Mouse (Mus musculus) cortical plate, adult 2 months (tissue): ENCODE data around the gene Fbxw11. TPM values are rescaled to one million over a fixed set of nuclear protein-coding genes. Genes with fewer than 3 reads are reported as not detected.

Source experiments
- H3K27ac ChIP-seq: fragments of 200-500 bp; 2 replicates; pipeline ENCODE4 v1.5.1; 2012; ENCODE audit warnings: low read length, control low read depth, inconsistent platforms; ENCODE audit not compliant: insufficient read depth
- H3K4me1 ChIP-seq: fragments of 200-500 bp; 2 replicates; pipeline ENCODE4 v1.6.1; 2011; ENCODE audit warnings: low read length; ENCODE audit not compliant: control insufficient read depth, insufficient read depth
- H3K4me3 ChIP-seq: fragments of 200-500 bp; 2 replicates; pipeline ENCODE4 v1.5.1; 2011; ENCODE audit warnings: mild to moderate bottlenecking, low read length, control low read depth; ENCODE audit not compliant: insufficient read depth
- CTCF ChIP-seq: fragments of 200-500 bp; IDR thresholded peaks from 2 replicates; pipeline ENCODE4 v1.5.1; 2011; ENCODE audit warnings: mild to moderate bottlenecking, control low read depth, low read length; ENCODE audit not compliant: insufficient read depth; ENCODE audit errors: extremely low read depth
- POLR2A ChIP-seq: fragments of 200-500 bp; IDR thresholded peaks from 2 replicates; pipeline ENCODE4 v1.6.1; 2011; ENCODE audit warnings: mild to moderate bottlenecking, low read length, control low read depth; ENCODE audit not compliant: insufficient read depth; ENCODE audit errors: extremely low read depth
- polyA plus RNA-seq: library from polyadenylated mRNA; depleted of rRNA; stranded (reverse); fragments of >200 nt; gene quantifications from 2 replicates; pipeline ENCODE4 v1.2.3, GENCODE M21; 2012

The Fbxw11 gene
- polyA plus RNA-seq, 1 experiment, result 78.4 TPM

DNA sequence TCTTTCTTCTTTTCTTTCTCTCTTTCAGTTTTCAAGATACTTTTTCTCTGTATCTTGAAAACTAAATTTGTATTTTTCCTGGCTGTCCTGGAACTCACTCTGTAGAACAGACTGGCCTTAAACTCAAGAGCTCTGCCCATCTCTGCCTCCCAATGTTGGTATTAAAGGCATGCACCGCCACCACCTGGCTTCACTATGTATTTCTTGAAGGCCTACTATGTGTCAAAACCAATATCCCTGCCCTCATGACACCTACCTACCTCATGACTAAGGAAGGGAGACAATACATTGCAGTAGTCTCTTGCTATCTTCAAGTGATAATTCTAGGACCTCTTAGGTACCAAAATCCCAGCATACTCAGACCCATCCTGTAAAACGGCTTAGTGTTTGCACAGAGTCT is 110.8 kb downstream of the Fbxw11 start:
- no peak overlapping the region for H3K27ac ChIP-seq
- no peak for TF ChIP-seq POLR2A
- no peak for TF ChIP-seq CTCF
- H3K4me3 ChIP-seq, result no peak overlapping the region
- peaks cover 1% of the 10 kb centered on the region; the same call in 1 of the 2 replicates for H3K4me1 ChIP-seq

DNA sequence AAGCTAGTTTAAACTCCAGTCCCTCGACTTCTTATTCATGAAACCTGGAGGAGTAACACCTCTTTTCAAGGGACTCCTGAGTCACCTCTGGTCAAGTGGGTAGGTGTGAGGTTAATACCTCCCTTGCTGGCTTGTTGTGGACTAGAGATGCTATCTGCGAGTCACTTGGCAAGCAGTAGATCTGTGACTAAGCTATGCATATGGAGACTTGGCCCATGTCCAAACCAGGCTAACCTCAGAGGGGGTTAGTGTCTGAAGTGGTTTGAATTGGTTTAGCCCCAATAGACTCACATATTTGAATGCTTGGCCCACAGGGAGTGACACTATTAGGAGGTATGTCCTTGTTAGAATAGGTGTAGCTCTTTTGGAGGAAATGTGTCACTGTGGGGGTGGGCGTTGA is 120.2 kb downstream of the Fbxw11 start:
- Histone ChIP-seq H3K27ac (no peak overlapping the region), H3K4me1 (no peaks in the 10 kb centered on the region), H3K4me3 (no peak overlapping the region)
- TF ChIP-seq POLR2A (no peak), CTCF (no peak)

DNA sequence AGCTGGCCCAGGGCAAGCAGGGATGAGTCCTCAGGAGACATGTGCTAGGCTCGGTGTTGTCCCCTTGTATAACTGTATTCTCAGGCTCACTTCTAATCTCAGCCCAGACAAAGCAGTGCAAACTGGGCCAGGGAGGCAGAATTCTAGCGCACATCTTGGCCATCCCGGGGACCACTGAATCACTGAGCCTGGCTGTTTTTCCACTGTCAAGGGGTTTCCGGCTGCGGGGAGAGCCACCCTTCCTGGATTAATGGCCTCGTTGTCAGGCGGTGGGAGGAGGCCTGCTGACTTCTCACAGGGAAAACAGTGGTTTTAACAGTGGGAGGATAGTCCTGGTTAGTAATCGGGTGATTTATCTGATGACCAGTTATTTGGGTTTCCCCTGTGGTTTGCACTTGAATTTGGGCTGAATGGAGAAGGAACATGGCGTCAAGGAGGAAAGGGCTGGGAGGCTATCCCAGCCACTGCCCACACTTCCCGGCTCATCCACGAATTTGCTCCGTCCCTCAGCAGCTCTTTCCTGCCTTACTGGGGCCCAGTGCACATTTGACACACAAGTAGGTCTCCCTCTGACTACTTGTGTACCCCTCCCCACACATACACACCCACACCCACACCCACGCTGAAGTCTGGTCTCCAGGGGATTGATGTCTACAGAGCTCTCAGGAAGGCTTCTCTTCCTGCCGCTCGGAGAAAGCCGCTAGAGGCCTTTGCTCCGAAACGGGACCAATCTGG is 125.1 kb downstream of the Fbxw11 start:
- no peak overlapping the region for H3K27ac ChIP-seq
- TF ChIP-seq POLR2A (no peak), CTCF (no peak)

DNA sequence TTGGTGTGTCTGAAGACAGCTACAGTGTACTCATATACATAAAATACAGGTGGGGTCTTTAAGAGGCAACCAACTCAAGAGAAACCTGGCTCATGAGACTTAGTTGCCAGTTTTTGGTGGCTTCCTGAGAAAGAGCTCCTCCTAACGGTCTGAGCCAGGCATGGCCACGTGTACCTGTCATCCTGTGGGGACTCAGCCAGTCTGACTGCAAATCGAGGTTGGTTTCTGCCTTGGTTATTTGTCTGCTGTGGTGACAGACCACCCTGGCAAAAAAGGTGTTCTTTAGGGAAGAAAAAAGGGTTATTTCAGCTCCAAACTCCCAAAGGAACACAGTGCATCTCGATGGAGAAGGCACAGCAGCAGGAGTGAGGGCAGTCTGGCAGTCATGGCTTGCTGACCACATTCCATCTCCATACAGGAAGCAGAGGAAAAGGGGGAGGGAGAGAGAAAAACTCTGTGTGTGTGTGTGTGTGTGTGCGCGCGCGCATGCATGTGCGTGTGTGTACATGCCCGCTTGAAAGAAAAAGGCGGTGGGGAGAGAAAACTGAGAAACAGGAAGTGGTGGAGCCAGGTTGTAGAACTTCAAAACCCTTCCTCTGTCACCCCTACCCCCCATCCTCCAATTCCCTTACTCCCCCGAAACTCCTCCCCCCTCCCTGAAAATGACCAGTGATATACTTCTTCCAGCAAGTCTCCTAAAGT is 126.3 kb downstream of the Fbxw11 start:
- no peaks in the 10 kb centered on the region for H3K4me1 ChIP-seq
- H3K4me3 ChIP-seq, result no peak overlapping the region
- TF ChIP-seq POLR2A (no peak), CTCF (no peak)
- no peak overlapping the region for H3K27ac ChIP-seq

More for the DNA sequence above, 125.1 kb downstream of the Fbxw11 start:
- Histone ChIP-seq H3K4me3 (no peak overlapping the region), H3K4me1 (no peaks in the 10 kb centered on the region)

DNA sequence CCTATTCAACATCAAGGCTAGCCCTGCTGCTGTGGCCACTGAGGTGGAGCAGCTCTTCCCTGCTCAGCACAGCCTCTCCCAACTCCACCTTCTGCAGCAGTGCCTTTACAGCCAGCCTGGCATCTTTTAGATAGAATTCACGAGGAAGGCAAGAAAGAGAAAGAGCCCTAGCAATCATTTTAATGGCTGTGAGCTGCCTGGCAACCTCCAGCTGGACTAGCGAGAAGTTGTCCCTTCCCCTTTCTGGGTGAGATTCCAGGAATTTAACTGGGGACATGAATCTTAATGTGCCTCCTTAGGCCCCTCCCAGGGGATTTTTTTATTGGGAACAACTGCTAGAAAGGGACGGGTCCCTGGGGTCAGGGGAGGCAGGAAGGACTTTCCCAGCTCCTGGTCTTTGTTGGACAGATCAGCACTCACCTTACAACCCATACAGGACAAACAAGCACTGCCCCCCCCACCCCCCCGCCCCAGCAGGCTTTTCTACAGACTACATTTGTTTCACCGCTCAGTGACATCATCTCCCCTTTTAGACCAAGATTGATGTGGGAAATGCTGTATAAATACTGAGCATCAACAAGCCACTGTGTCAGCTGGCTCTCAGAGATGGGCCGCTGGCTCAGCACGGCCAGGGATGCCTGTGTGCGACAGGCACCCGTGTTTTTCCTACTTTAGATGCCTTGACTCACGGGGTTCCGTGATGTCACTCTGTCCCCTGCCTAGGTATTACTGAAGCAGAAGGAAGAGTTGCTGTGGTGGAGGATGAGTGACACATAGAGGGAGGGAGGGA is 138.4 kb downstream of the Fbxw11 start:
- no peak for TF ChIP-seq POLR2A
- no peak for TF ChIP-seq CTCF
- H3K4me3 ChIP-seq, result no peak overlapping the region
- peaks cover 3% of the 10 kb centered on the region; the same call in 1 of the 2 replicates for H3K4me1 ChIP-seq
- H3K27ac ChIP-seq, result no peak overlapping the region

DNA sequence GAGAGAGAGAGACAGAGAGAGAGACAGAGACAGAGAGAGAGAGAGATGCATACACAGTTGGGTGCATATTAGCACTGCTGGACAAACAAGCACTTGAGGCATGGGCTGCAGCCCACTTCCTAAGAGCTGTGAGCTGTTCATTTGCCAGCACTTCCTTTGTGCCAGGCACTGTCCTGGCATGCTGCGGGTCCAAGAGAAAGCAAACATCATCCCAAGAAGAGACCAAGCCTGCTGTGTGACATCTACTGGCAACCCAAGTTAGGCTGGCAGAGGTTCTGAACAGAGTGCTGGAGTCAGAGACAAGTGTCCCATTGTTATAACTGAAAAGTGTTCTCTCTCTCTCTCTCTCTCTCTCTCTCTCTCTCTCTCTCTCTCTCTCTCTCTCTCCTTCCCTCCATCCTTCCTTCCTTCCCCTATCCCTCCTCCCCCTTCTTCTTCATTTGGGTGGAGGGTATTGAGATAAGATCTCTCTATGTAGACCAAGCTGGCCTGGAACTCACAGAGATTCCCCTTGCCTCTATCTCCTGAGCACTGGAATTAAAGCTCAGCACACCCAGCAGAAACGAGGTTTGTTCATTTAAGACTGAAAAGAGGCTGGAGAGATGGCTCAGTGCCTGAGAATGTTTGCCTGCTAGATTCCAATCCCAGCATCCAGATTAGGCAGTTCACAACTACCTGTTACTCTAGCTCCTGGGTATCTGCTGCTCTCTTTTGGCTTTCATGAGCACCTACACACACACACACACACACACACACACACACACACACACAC is 139.3 kb downstream of the Fbxw11 start:
- no peak for TF ChIP-seq CTCF
- no peak for TF ChIP-seq POLR2A
- no peak overlapping the region for H3K4me3 ChIP-seq
- peaks cover 3% of the 10 kb centered on the region; the same call in 1 of the 2 replicates for H3K4me1 ChIP-seq
- no peak overlapping the region for H3K27ac ChIP-seq

DNA sequence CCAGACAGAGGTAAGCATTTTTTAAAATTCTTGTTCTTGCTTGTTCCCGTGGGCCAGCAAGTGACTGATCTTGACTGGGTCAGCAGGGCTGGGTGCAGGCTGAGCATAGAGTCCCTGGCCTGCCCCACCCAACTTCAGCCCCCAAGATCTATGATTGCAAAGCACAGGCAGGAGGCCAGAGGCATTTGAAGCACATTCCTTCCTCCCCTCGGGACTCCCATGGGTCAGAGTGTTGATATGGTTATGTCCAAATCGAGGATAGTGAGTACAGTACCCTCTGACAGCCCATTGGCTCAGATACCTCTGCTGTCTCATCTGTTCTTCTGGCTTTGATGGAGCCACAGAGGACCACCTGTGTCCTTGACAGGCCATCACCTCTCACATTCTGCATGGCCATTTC is 140.2 kb downstream of the Fbxw11 start:
- H3K27ac ChIP-seq, result no peak overlapping the region
- no peak overlapping the region for H3K4me3 ChIP-seq
- TF ChIP-seq CTCF (no peak), POLR2A (no peak)
- H3K4me1 ChIP-seq, result peaks cover 3% of the 10 kb centered on the region; the same call in 1 of the 2 replicates

DNA sequence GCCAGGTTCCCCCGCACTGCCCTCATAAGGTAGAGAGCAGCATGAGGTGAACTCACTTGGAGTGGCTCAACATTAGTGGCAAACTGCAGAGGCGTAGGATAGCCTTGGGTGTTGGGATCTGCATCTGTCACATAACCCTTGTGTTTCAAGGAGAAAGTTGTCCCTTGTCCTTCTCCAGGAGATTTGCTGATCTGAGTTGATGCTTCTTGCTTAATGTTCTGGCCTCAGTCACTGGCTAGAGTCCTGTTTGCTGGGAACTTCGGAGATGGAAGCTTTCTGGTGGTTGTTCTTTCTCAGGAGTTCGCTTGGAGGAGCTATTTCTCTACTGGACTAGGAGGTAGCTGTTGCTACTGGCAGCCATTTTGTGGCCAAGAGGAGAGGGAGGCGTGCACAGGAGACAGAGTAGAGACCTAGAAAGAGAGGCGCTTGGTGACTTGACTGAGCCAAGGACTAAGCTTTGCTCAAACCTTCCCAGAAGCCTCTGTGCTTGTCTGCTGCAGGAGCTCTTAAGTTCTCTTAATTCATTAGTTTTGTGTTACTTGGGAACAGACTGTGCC is 143.1 kb downstream of the Fbxw11 start:
- TF ChIP-seq CTCF, result no peak
- no peak for TF ChIP-seq POLR2A
- Histone ChIP-seq H3K27ac (no peak overlapping the region), H3K4me1 (peaks cover 2% of the 10 kb centered on the region; the same call in 1 of the 2 replicates), H3K4me3 (no peak overlapping the region)
